Mouse (Mus musculus) spleen, adult 2 months (tissue): ENCODE results near the gene Klhdc4. TPM values are rescaled to one million over a fixed set of nuclear protein-coding genes. Genes with fewer than 3 reads are reported as not detected.
A peak's percentile ranks its signal among the peaks of the same experiment; 100 is the strongest.

ENCODE experiments used
- DNase-seq, 2 experiments: peaks; one replicate each; pipeline versions ENCODE4 v3.0.0 to v3.0.0-alpha.2; 2012 to 2021; ENCODE audit warnings: low spot score in 2 of 2, low read depth in 1 of 2
- H3K27ac ChIP-seq: fragments of 200-500 bp; 2 replicates; pipeline ENCODE4 v1.5.1; 2012; ENCODE audit warnings: low read length, inconsistent platforms; ENCODE audit not compliant: insufficient read depth
- H3K27me3 ChIP-seq: fragments of 200-500 bp; 2 replicates; pipeline ENCODE4 v1.6.1; 2012; ENCODE audit warnings: mild to moderate bottlenecking, moderate library complexity, low read length, inconsistent platforms; ENCODE audit not compliant: control insufficient read depth, insufficient read depth
- H3K36me3 ChIP-seq: fragments of 200-500 bp; 2 replicates; pipeline ENCODE4 v1.6.1; 2012; ENCODE audit warnings: mild to moderate bottlenecking, low read length, inconsistent platforms; ENCODE audit not compliant: control insufficient read depth, insufficient read depth
- H3K4me1 ChIP-seq: fragments of 200-500 bp; 2 replicates; pipeline ENCODE4 v1.6.1; 2011; ENCODE audit warnings: inconsistent platforms; ENCODE audit not compliant: control insufficient read depth, insufficient read depth, insufficient read length
- H3K4me3 ChIP-seq: fragments of 200-500 bp; 2 replicates; pipeline ENCODE4 v1.5.1; 2011; ENCODE audit warnings: mild to moderate bottlenecking, inconsistent platforms; ENCODE audit not compliant: insufficient read depth, insufficient read length; ENCODE audit errors: extremely low read depth
- CTCF ChIP-seq: fragments of 200-500 bp; IDR thresholded peaks from 2 replicates; pipeline ENCODE4 v1.5.1; 2011; ENCODE audit warnings: mild to moderate bottlenecking, inconsistent platforms; ENCODE audit not compliant: insufficient read depth, insufficient read length, insufficient replicate concordance; ENCODE audit errors: extremely low read depth
- POLR2A ChIP-seq: fragments of 200-500 bp; IDR thresholded peaks from 2 replicates; pipeline ENCODE4 v1.6.1; 2011; ENCODE audit warnings: low read depth, low read length, inconsistent platforms
- WGBS: fragments of 180-500 bp; shearing (Covaris S2); methylation state at CpG from one replicate; pipeline ENCODE4 v1.1.7; 2018; 5-methylcytosine and 5-hydroxymethylcytosine counted together
- polyA plus RNA-seq: library from polyadenylated mRNA; depleted of rRNA; stranded (reverse); fragments of >200 nt; gene quantifications from 2 replicates; pipeline ENCODE4 v1.2.3, GENCODE M21; 2012

The Klhdc4 gene
- polyA plus RNA-seq, 1 experiment: 15.8 TPM

DNA sequence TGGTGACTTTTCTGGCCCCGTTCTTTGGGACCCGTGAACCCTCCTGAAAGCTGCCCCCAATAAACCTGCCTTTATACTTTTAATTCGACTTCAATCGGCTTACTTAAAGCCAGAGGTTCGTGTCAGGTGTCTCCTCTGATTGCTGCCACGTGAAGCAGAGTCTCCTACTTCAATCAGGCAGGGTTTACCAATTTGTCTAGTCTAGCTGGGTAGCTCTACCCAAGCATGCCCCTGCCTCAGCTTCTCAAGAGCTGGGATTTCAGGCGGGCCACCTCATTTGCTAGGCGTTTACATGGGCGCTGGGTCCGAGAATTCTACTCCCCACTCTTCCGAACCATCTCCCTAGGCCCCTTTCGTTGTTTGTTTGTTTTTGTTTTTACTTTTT is 21.1 kb upstream of the Klhdc4 start:
- no peak for DNase-seq
- Histone ChIP-seq H3K27me3 (no peaks in the 10 kb centered on the region), H3K36me3 (no peaks in the 10 kb centered on the region), H3K4me3 (no peak overlapping the region; the same call in 1 of the 2 replicates), H3K27ac (no peak overlapping the region), H3K4me1 (0 out of 2 replicates have a peak, but pooled peaks cover 6% of the 10 kb centered on the region)
- 54% methylated on average over 12 of the region's 12 CpGs for WGBS
- TF ChIP-seq POLR2A (no peak), CTCF (no peak)

GRCm38 (mm10) chr8:121850018-121850417 is 20.6 kb upstream of the Klhdc4 start:
- Histone ChIP-seq H3K4me3 (no peak overlapping the region), H3K27ac (no peak overlapping the region), H3K36me3 (no peaks in the 10 kb centered on the region), H3K27me3 (no peaks in the 10 kb centered on the region), H3K4me1 (0 out of 2 replicates have a peak, but pooled peaks cover 6% of the 10 kb centered on the region)
- 11% methylated on average over 6 of the region's 6 CpGs for WGBS
- peak; percentile 92; the same call in 1 of the 2 replicates for TF ChIP-seq CTCF
- TF ChIP-seq POLR2A: no peak
- DNase-seq: peak; percentile 49 to 62

DNA sequence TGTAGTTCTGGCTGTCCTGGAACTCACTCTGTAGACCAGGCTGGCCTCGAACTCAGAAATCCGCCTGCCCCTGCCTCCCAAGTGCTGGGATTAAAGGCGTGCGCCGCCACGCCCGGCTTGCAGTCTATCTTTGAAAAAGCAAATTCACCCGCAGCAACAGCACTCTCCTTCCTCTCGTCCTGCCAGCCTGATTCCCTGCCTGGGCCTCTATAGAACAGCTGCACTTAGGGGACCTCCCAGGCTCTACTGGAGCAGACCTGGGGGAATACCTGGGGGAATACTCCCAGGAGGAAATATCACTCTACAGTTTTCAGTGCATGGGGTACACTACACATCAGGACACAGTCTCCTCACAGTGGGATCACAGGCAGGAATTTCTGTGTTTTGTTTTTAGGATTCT is 19.9 kb upstream of the Klhdc4 start:
- no peak overlapping the region for H3K27ac ChIP-seq
- H3K4me1 ChIP-seq: 0 out of 2 replicates have a peak, but pooled peaks cover 6% of the 10 kb centered on the region
- no peak for DNase-seq
- 67% methylated on average over 9 of the region's 9 CpGs for WGBS
- H3K36me3 ChIP-seq: no peaks in the 10 kb centered on the region
- no peak for TF ChIP-seq POLR2A
- TF ChIP-seq CTCF: no peak
- H3K4me3 ChIP-seq: no peak overlapping the region
- no peaks in the 10 kb centered on the region for H3K27me3 ChIP-seq

DNA sequence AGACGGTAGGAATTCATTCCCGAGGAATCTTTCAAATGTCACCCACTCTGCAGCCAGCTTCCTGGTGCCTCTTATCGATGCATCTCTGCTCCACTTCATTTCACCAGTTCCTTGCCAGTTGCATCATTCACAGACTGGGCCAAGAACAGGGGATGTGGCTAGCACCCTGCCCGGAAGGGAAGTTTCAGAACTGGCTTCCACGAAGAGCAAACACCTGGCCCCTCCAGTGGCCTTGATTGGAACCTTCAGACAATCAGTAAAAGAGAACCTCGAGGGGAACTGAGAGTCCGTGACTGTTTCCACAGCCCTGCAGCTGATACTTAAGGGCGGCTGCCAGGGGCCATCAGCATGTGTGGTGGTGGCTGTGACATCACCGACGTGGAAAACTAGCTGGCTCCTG is 19.1 kb upstream of the Klhdc4 start:
- DNase-seq: no peak
- WGBS: 20% methylated on average over 10 of the region's 10 CpGs
- no peak overlapping the region for H3K27ac ChIP-seq
- H3K4me1 ChIP-seq: 0 out of 2 replicates have a peak, but pooled peaks cover 6% of the 10 kb centered on the region
- TF ChIP-seq CTCF (no peak), POLR2A (no peak)
- no peak overlapping the region for H3K4me3 ChIP-seq
- no peaks in the 10 kb centered on the region for H3K27me3 ChIP-seq
- no peaks in the 10 kb centered on the region for H3K36me3 ChIP-seq

GRCm38 (mm10) chr8:121847987-121848386 is 18.6 kb upstream of the Klhdc4 start:
- Histone ChIP-seq H3K27ac (no peak overlapping the region), H3K4me3 (no peak overlapping the region), H3K27me3 (no peaks in the 10 kb centered on the region), H3K4me1 (0 out of 2 replicates have a peak, but pooled peaks cover 6% of the 10 kb centered on the region), H3K36me3 (no peaks in the 10 kb centered on the region)
- DNase-seq: no peak
- no peak for TF ChIP-seq POLR2A
- TF ChIP-seq CTCF: no peak
- WGBS: 80% methylated on average over 6 of the region's 6 CpGs

- H3K4me3 ChIP-seq: no peak overlapping the region
- DNase-seq: no peak
- whole genome bisulfite sequencing: 75% methylated on average over 10 of the region's 10 CpGs
- no peak overlapping the region for H3K27ac ChIP-seq
- TF ChIP-seq POLR2A (no peak), CTCF (no peak)
- 0 out of 2 replicates have a peak, but pooled peaks cover 6% of the 10 kb centered on the region for H3K4me1 ChIP-seq
- H3K27me3 ChIP-seq: no peaks in the 10 kb centered on the region
- H3K36me3 ChIP-seq: no peaks in the 10 kb centered on the region
These were observed 18.0 kb upstream of the Klhdc4 start for GRCm38 (mm10) chr8:121847261-121847822.

GRCm38 (mm10) chr8:121846815-121847214 is 17.4 kb upstream of the Klhdc4 start:
- Histone ChIP-seq H3K27me3 (no peaks in the 10 kb centered on the region), H3K4me3 (no peak overlapping the region), H3K36me3 (no peaks in the 10 kb centered on the region), H3K27ac (no peak overlapping the region), H3K4me1 (0 out of 2 replicates have a peak, but pooled peaks cover 6% of the 10 kb centered on the region)
- no peak for DNase-seq
- TF ChIP-seq CTCF: no peak
- no peak for TF ChIP-seq POLR2A
